Mouse (Mus musculus) heart, embryonic 13.5 days (tissue): ENCODE results near the gene Ang5. TPM values are rescaled to one million over a fixed set of nuclear protein-coding genes. Genes with fewer than 3 reads are reported as not detected.
A peak's percentile ranks its signal among the peaks of the same experiment; 100 is the strongest.
"Not testable (repeated sequence)": the region's sequence is repeated elsewhere in the genome, so short reads cannot be mapped to it uniquely, and the experiment has no call there.

Experiments used
- ATAC-seq: fragments of 200-750 bp; cut with Nextera tagmentation; 2 replicates; pipeline ENCODE4 v1.8.0; 2017; ENCODE audit warnings: moderate TSS enrichment; ENCODE audit not compliant: insufficient number of reproducible peaks, low FRiP score, low TSS enrichment; ENCODE audit errors: extremely low read depth
- H3K27ac ChIP-seq: fragments of 300-500 bp; sonication (generic); replicated peaks from 2 replicates; pipeline ENCODE4 v1.5.1; 2015; ENCODE audit warnings: moderate library complexity, mild to moderate bottlenecking, inconsistent platforms
- H3K27me3 ChIP-seq: fragments of 300-500 bp; sonication (generic); replicated peaks from 2 replicates; pipeline ENCODE4 v1.6.1; 2015; ENCODE audit warnings: mild to moderate bottlenecking, inconsistent platforms
- H3K36me3 ChIP-seq: fragments of 300-500 bp; sonication (generic); 2 replicates; pipeline ENCODE4 v1.6.1; 2015; ENCODE audit warnings: mild to moderate bottlenecking, inconsistent platforms
- H3K4me1 ChIP-seq: fragments of 300-500 bp; sonication (generic); 2 replicates; pipeline ENCODE4 v1.6.1; 2015; ENCODE audit warnings: inconsistent platforms
- H3K4me2 ChIP-seq: fragments of 300-500 bp; sonication (generic); 2 replicates; pipeline ENCODE4 v1.6.1; 2015; ENCODE audit warnings: inconsistent platforms, mild to moderate bottlenecking, moderate library complexity
- H3K4me3 ChIP-seq: fragments of 300-500 bp; sonication (generic); 2 replicates; pipeline ENCODE4 v1.5.1; 2015; ENCODE audit warnings: moderate library complexity, mild to moderate bottlenecking, inconsistent platforms
- H3K9ac ChIP-seq: fragments of 300-500 bp; sonication (generic); 2 replicates; pipeline ENCODE4 v1.6.1; 2015; ENCODE audit warnings: inconsistent platforms, mild to moderate bottlenecking, moderate library complexity
- H3K9me3 ChIP-seq: fragments of 300-500 bp; sonication (generic); 2 replicates; pipeline ENCODE4 v1.6.1; 2016; ENCODE audit warnings: inconsistent platforms
- WGBS: fragments of 180-500 bp; shearing (Covaris S2); methylation state at CpG from one replicate; pipeline ENCODE4 v1.1.7; 2015; ENCODE audit warnings: mixed read lengths; 5-methylcytosine and 5-hydroxymethylcytosine counted together
- polyA plus RNA-seq: library from polyadenylated mRNA; unstranded; fragments of >200 nt; fragmentation: Nextera tagmentation; extraction: Ambion mirVana; gene quantifications from 2 replicates; pipeline ENCODE4 v1.2.1, GENCODE M21; 2015

The Ang5 gene
- polyA plus RNA-seq, result not detected in 2 replicates

DNA sequence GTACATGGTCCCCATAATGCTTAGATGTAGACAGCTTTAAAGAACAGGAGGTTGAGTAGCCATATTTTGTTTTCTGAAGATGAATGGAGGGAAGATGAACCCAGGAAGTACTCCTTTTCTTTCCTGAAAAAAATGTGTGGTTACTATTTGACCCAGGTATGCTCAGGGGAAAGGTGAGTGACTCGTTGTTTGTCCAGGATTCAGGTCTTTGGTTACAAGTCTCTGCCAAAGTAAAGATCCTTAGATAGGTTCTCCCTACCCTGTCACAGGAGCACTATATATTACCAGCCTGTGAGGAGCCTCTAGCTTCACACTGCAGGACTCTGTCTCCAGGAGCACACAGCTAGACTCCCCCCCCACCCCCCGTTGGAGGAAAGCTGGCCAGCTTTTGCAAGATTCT lies at the start of gene Ang5:
Ang5 (plus strand) TSS at position 301 of the 400 bp plus-strand sequence.
- not testable (repeated sequence) for H3K9ac ChIP-seq, H3K4me3 ChIP-seq, H3K27me3 ChIP-seq, H3K9me3 ChIP-seq, H3K27ac ChIP-seq, ATAC-seq, H3K36me3 ChIP-seq, H3K4me2 ChIP-seq, H3K4me1 ChIP-seq
- WGBS, result no CpG with 5 or more reads among the region's 2 CpGs

DNA sequence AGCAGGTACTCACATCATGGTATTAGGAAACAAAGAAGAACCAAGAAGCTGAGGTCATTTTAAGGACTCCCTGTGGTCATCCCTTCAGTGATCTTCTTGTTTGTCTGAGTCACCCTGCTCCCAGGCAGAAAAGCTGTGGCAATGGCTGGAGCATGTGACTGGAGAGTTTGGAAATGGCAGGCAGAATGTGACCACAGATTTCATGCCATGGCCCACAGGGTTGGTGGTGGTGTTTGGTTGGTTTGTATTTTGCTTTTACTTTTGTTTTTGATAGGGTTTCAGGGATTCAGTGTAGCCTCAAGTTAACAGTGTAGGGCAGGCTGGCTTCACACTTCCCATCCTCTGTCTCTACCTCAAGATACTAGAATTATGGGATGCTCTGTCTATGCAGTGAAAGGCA lies 38.7 kb upstream of the Ang5 start:
- not testable (repeated sequence) for H3K4me1 ChIP-seq, ATAC-seq, H3K27ac ChIP-seq, H3K9ac ChIP-seq, H3K36me3 ChIP-seq, H3K9me3 ChIP-seq, H3K27me3 ChIP-seq, H3K4me3 ChIP-seq, H3K4me2 ChIP-seq

DNA sequence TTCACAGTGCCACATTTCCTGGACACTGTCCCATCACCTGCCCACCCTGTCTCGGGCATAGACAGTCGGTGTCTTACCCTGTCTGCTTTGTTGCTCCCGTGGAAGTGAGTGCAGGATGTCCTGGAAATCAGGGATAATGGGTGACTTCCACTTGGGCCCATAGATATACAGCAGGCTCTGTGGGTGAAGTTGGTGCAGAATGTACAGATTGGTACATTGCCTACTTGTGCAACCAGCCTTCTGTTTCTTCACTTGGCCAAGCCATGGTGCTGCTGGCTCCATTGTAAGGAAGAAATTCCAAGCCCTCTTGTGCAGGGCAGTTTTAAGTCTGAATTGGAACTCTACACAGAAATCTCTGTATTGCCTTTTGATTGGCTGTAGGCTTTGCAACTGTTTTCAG lies 33.4 kb upstream of the Ang5 start, which contains the start of gene Ear10:
Ear10 (minus strand) TSS at position 101 of the 400 bp plus-strand sequence.
- ATAC-seq, result not testable (repeated sequence)
- WGBS, result 73% methylated on average over 3 of the region's 3 CpGs

DNA sequence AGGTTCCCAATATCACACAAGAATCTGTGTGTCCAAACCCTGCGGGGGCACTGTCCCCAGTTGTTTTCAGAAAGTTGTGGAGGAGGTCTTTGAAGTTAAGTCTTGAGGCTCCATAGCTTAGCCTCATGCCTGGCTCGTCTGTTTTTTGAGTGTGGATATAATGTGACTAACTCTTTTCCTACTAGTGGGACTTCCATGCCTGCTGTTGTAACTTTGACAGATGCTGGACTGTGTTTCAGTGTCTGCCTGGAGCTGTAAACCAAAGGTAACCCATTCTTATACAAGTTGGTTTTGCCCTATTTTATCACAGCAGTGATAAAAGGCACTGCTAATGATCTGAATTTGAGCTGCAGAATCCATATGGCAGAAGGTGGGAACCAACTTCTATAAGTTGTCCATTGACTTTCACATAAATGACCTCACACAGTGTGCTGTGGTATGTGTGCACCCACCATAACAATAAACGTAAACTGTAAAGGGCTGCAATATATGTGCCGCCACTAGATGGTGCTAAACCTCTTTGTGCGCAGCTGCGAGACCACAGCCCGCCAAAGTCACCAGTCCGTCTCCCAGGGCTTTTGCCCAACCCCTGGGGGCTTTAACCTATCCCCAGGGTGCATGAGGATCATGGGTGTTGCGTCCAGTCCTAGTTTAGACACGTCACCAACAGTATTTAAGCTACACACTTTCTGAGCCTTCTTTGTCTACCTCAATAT lies 32.0 kb upstream of the Ang5 start, which contains the start of gene Gm8113:
Gm8113 (plus strand) TSS at position 703 of the 716 bp plus-strand sequence.
- not testable (repeated sequence) for H3K27me3 ChIP-seq, H3K9me3 ChIP-seq, H3K36me3 ChIP-seq, H3K4me1 ChIP-seq
- peak within 1 kb of the TSS; percentile 62 for H3K4me3 ChIP-seq
- peak within 1 kb of the TSS; percentile 95 for H3K27ac ChIP-seq
- peak within 1 kb of the TSS; percentile 69 for H3K4me2 ChIP-seq
- H3K9ac ChIP-seq, result peak within 1 kb of the TSS; percentile 82
- peak; percentile 63 for ATAC-seq
- WGBS, result 7% methylated on average over 10 of the region's 10 CpGs

More for the DNA sequence above, 33.4 kb upstream of the Ang5 start, which contains the start of gene Ear10:
- not testable (repeated sequence) for H3K9ac ChIP-seq, H3K4me3 ChIP-seq, H3K27ac ChIP-seq, H3K4me1 ChIP-seq, H3K4me2 ChIP-seq, H3K9me3 ChIP-seq, H3K36me3 ChIP-seq, H3K27me3 ChIP-seq

DNA sequence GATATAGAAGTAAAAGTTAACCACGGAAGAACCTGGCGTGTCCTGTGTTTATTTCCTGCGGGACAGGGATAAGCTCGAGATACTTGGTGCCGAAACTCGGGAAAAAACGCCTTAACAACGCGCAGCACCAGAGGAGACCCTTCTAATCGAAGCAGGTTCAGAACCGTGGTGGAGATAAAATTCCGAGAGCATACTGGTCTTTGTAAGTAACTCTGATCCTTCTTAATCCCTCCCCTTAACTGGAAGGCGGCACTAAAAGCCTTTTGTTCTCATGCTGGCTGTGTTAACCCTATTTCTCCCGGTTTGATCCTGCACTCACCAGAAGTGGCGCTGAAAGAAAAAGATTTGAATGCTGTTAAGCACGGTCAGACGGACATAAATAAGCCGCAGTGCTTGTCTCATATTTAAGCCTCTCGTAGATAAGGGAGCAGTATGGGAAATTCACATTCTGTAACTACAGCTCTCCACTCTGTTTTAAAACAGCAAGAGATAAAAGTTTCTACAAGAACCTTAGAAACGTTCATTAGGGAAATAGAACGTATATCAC lies 31.4 kb upstream of the Ang5 start:
- H3K36me3 ChIP-seq, H3K4me1 ChIP-seq, ATAC-seq, H3K9me3 ChIP-seq, H3K27me3 ChIP-seq: not testable (repeated sequence)
- Histone ChIP-seq H3K27ac (peak overlapping the region; percentile 95), H3K4me2 (peak overlapping the region; percentile 69), H3K9ac (peak overlapping the region; percentile 82), H3K4me3 (peak overlapping the region; percentile 62)
- 4% methylated on average over 21 of the region's 21 CpGs for WGBS

DNA sequence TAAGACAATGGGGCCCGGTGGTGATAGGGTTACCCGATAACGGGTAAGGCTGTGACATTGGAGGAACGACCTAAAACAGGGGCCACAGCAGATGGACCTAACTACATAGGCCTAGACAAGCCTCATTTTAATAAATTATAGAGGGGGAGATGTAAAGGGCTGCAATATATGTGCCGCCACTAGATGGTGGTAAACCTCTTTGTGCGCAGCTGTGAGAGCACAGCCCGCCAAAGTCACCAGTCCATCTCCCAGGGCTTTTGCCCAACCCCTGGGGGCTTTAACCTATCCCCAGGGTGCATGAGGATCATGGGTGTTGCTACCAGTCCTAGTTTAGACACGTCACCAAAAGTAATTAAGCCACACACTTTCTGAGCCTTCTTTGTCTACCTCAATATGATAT lies 23.9 kb upstream of the Ang5 start:
- not testable (repeated sequence) for H3K27me3 ChIP-seq, H3K4me2 ChIP-seq, H3K9me3 ChIP-seq, H3K4me3 ChIP-seq, H3K9ac ChIP-seq, H3K27ac ChIP-seq, H3K36me3 ChIP-seq, ATAC-seq, H3K4me1 ChIP-seq
- WGBS, result 16% methylated on average over 8 of the region's 8 CpGs

DNA sequence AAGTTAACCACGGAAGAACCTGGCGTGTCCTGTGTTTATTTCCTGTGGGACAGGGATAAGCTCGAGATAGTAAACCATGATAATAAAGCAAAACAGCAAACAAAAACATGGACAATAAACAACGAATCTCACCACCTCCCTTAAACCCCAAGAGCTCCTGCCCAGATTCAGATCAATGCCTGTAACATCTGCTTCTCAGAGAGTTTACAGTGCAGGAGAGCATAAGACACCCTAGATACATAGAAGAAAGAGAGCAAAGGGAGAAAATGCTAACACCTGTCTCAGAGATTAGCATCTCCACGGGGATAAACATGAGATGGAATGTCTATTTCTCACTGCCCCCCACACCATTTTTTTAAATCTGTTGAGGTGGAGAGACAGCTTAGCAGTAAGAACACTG lies 23.5 kb upstream of the Ang5 start:
- not testable (repeated sequence) for H3K4me2 ChIP-seq, H3K9ac ChIP-seq, ATAC-seq, H3K27ac ChIP-seq, H3K4me3 ChIP-seq, H3K4me1 ChIP-seq, H3K36me3 ChIP-seq, H3K27me3 ChIP-seq, H3K9me3 ChIP-seq
- WGBS, result 44% methylated on average over 5 of the region's 5 CpGs

DNA sequence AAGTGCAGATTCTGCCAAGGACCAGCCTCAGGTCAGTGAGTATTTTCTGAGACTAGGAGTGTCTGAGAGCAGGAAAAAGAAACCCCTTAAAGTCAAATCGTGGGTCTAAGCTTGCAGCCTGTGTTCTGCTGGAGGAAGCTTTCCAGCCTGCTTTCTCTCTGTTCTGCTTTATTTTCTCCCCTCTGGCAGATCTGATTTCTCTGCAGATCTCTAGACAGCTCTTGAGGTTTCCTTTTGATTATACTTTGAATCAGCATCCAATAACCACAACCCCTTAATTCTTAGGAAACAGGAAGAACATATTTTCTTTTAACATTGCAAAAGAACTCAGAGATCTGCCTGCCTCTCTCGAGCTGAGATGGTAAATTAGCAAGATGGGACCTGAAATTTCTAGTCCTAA lies 3.5 kb upstream of the Ang5 start:
- not testable (repeated sequence) for H3K36me3 ChIP-seq, H3K4me3 ChIP-seq, ATAC-seq, H3K9me3 ChIP-seq, H3K4me2 ChIP-seq, H3K9ac ChIP-seq, H3K27me3 ChIP-seq, H3K27ac ChIP-seq, H3K4me1 ChIP-seq
- WGBS, result 47% methylated on average over 2 of the region's 2 CpGs

DNA sequence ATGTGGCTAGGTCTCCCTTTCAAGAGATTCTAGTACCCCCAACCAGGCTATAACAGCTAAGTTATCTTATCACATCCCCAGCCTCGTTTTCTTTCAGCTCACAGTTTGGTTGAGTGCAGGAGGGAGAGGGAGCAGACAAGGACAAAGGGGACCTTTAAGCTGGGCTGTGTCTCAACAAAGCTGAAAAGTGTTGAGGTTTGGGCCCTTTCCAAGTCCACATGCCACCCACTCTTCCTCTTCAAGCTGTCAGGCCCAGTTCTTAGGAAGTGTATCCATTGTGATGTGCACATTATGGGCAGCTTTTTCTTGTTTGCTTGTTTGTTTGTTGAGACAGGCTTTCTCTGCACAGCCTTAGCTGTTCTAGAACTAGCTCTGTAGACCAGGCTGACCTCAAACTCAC lies 1.8 kb upstream of the Ang5 start:
- ATAC-seq, H3K9me3 ChIP-seq, H3K27ac ChIP-seq, H3K27me3 ChIP-seq, H3K9ac ChIP-seq, H3K4me3 ChIP-seq, H3K4me1 ChIP-seq, H3K4me2 ChIP-seq, H3K36me3 ChIP-seq: not testable (repeated sequence)
- no CpG with 5 or more reads among the region's 1 CpGs for WGBS

DNA sequence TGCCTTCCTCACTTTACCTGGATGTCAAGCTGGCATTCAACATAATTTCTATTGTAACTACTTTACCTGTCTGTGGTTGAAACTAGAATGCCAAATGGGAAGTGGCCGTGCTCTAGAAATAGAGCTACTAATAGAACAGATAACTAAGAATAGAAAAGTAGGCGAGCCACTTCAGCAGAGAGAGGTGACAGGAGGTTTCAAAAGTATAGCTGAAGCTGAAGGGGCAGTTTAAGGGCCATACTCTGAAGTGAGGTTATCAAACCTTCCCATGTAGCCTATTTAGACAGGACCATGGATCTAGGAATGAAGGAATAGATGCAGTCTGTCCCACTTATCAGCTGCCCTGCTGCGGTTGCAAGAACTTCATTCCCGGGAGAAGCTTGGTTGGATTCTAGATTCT lies 26.6 kb downstream of the Ang5 start:
- Histone ChIP-seq H3K4me3 (no peak overlapping the region), H3K9ac (no peak overlapping the region), H3K27ac (peak overlapping the region; percentile 62), H3K27me3 (no peaks in the 10 kb centered on the region), H3K4me2 (peak overlapping the region; percentile 13; the same call in 1 of the 2 replicates), H3K9me3 (no peaks in the 10 kb centered on the region), H3K36me3 (no peaks in the 10 kb centered on the region), H3K4me1 (0 out of 2 replicates have a peak, but pooled peaks cover 8% of the 10 kb centered on the region)
- WGBS, result 22% methylated on average over 4 of the region's 4 CpGs
- ATAC-seq, result no peak

DNA sequence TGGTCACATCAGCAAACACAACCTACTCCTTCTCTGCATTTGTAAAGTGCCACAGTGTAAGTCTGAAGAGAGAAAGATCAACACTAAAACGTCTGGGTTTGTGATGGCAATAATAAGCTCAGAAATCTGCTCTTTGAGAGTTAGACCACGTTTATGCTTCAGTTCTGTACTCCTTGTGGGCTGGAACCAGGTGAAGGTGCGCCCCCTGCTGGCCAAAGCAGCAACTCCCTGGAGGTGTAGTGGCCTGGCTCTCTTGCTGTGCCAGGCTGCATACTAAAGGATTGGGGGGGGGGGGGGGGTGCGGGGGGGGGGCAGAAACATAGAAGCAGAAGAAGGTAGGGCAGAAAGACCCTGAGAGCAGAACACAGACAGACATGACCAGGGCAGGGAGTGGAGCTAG lies 27.0 kb downstream of the Ang5 start:
- no peak overlapping the region for H3K4me2 ChIP-seq
- WGBS, result 1% methylated on average over 4 of the region's 4 CpGs
- H3K27me3 ChIP-seq, result no peaks in the 10 kb centered on the region
- 0 out of 2 replicates have a peak overlapping the region, but pooled peaks have one; percentile 14 for H3K9ac ChIP-seq
- no peak; the same call in 1 of the 2 replicates for ATAC-seq
- H3K4me1 ChIP-seq, result 0 out of 2 replicates have a peak, but pooled peaks cover 8% of the 10 kb centered on the region
- H3K9me3 ChIP-seq, result no peaks in the 10 kb centered on the region
- H3K4me3 ChIP-seq, result no peak overlapping the region
- H3K36me3 ChIP-seq, result no peaks in the 10 kb centered on the region
- peak overlapping the region; percentile 62; the same call in 1 of the 2 replicates for H3K27ac ChIP-seq

DNA sequence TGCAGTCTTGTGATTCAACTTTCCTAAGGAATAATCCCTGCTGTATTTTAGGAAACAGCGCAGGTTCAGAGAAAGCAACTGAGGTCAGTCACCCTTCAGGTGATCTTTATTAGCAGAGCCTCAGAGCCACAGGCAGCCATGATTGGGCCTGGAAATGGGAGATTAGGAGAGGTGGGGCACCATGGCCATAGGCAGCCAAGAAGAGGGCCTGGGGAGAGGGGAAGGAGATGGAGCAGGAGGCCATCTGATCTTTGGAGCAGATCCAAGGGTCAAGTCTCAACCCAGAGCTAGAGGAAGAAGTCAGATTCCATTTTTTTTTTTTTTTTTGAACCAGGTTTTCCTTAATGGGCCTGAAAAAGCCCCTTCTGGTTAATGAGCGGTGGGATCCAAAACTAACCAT lies 29.3 kb downstream of the Ang5 start:
- no peak overlapping the region for H3K9ac ChIP-seq
- no peak for ATAC-seq
- no peak overlapping the region for H3K4me2 ChIP-seq
- no peak overlapping the region for H3K4me3 ChIP-seq
- 87% methylated on average over 2 of the region's 2 CpGs for WGBS
- 0 out of 2 replicates have a peak, but pooled peaks cover 8% of the 10 kb centered on the region for H3K4me1 ChIP-seq
- no peaks in the 10 kb centered on the region for H3K36me3 ChIP-seq
- H3K27me3 ChIP-seq, result no peaks in the 10 kb centered on the region
- no peak overlapping the region for H3K27ac ChIP-seq
- no peaks in the 10 kb centered on the region for H3K9me3 ChIP-seq
